Mouse (Mus musculus): ENCODE results near the gene Zbed3.

Zbed3 gene

DNA sequence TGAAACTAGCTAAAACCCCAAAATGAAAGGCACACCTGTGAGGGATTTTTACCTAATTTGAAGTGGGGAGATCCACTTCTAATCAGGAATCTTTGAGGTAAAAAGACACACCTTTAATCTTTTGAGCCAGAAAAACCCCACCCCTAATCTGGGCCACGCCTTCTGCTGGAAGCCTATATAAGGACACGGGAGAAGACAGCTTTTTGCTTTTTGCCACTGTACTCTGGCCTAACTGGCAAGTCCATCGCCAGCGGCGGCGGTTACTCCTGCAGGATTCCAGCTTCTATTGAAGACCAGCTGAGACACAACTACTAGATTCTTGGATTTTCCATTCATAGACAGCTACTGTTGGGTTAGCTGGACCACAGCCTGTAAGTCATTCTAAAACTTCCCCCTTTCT, at the start of gene Zbed3:
Gene Zbed3 (plus strand): TSS at position 213 of the 400 bp plus-strand sequence.
- DNase-seq, result no peak

- DNase-seq, result no peak
These were observed 44.9 kb upstream of the Zbed3 start for GRCm38 (mm10) chr13:95278426-95279025.

- peak; percentile 28 for DNase-seq
These were observed 41.4 kb upstream of the Zbed3 start for GRCm38 (mm10) chr13:95281740-95282673.

DNA sequence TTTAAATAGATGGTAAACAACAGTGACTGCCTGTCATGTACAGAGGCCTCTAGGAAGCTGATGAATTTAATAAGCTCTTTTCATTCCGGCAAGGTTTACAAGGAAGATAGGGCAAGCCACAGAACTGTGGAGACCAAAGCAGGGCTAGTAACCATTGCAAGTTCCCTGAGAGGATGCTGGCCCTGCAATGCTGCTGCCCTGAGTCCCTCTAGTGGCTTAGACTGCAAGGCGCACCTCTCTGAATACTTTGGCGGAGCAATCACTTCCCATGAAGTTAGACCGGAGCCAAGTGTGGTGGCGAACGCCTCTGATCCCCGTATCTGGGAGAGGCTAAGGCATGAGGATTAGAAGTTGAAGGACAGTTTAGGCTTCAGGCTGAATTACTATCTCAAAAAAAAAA, 36.4 kb upstream of the Zbed3 start:
- peak; percentile 87 for DNase-seq

DNA sequence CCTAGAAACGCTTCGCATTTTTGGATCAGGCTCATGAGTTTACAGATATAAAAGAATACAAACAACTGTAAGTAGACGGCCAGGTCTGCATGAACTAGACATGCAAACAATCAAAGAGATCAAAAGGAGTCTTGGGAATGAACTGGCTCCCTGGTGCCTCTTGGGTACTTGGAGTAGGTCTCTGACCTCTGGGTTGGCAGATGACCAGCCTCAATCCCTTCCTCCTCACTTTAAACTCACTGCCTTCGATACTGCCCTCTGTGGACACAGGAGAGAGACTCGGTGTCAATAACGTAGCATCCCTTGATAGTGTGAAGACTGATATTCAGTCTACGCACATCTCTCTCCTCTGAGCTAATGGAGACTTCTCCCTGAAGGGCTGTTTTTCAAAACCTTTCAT, 35.4 kb upstream of the Zbed3 start:
- DNase-seq, result no peak

DNA sequence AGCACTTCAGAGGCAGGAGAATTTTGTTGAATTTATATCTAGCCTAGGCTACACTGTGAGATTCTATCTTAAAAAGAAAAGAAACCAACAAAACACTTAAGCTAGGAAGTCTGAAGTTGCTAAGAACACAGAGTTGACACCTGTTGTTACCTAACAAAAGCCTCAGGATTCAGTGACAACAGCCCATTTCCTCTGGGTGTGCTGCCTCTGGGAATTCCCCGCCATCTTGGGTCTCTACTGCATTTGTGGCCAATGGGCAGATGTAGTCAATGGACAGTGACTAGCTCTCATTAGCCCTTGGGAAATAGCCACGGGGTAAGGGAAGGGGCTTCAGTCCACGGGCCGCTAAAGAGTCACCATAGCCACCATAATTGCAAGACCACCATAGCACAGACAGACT, 31.4 kb upstream of the Zbed3 start:
- DNase-seq, result no peak

DNA sequence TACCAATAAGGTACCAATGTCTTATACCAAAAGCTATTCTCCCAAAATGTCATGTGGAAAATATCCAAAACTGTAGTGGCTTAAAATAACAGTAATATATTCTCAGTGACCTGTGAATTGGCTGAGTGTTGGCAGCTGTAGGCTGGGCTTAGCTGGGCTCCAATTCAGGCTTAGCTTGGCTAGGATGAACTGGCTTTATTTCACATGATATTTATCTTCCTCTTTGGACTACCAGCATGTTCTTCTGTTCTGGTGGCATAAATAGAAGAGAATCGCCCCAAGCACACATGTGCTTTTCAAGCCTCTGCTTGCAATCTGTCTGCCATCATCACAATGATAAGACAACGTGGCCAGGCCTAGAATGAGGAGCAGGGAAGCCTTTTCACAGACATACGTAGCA, 23.5 kb upstream of the Zbed3 start:
- DNase-seq, result no peak

GRCm38 (mm10) chr13:95306596-95306995, 16.8 kb upstream of the Zbed3 start:
- DNase-seq, result no peak

- DNase-seq, result no peak
These were observed 16.2 kb upstream of the Zbed3 start for GRCm38 (mm10) chr13:95307100-95307655.

DNA sequence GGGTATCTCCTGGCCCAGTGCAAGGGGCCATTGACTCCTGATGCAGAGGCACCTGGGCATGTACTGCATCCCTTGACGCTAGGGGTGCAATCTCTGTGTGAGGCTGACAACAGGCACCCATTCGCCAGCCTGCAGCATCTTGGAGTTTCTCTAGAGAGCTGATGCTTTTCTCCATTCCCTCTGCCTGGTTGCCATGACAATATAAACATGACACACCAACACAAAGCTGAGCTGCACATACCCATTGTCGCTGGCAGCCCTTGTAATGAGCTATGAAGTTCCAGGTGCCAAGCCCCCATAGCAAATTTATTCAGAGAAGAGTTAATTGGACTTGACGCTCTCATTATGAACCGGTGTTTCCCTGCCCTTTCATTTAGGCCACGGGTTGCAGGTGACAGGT, 11.4 kb upstream of the Zbed3 start:
- DNase-seq, result no peak

GRCm38 (mm10) chr13:95319153-95319552, 4.3 kb upstream of the Zbed3 start:
- no peak for DNase-seq

DNA sequence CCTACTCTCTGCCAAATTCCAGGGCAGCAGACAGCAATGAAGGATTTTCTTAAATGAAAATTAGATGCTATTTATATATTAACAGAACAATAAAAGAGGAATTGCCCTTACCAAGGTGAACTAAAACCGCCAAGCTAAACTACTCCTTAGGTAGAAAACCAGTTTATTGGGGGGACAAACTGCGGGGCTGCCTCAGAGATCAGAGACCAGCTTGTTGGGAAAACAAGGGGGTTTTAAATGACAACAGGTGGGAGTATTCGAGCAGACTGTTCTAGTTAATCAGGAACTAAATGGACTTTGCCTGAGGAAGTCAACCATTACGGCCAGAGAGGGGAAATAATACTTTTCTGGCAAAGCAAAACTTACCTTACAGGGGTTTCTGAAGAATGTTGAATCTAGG, 3.0 kb upstream of the Zbed3 start:
- no peak for DNase-seq

DNA sequence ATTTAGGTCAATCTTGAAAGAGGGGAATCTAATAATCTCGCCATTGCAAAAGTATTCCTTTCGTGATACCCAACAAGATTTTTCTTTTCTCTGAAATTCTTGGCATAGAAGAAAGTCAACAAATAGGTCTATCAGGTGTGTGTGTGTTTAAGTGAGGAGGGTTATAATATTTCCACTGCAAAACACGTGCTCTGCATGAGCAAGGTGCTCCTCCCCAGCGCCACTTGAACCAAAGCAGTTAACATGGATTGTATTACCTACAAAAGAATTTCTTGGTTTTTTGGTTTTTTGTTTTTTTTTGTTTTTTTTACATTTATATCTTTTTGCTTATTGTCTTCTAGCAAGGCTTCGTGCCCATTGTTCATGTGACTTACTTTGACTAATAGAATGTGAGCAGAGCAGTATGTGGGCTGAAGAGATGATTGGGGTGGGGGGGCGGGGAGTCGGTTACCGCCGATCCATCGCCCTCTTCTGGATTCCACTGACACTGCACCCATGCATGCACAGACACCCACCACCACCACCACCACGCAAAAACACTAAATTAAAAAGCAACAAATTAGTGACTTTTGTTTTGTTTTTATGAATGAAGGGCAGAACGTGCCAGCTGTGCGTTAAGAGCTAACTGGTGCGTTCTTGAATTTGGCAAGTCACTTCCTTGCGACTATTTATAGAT, 676 bp downstream of the Zbed3 start:
- peak; percentile 82 for DNase-seq

DNA sequence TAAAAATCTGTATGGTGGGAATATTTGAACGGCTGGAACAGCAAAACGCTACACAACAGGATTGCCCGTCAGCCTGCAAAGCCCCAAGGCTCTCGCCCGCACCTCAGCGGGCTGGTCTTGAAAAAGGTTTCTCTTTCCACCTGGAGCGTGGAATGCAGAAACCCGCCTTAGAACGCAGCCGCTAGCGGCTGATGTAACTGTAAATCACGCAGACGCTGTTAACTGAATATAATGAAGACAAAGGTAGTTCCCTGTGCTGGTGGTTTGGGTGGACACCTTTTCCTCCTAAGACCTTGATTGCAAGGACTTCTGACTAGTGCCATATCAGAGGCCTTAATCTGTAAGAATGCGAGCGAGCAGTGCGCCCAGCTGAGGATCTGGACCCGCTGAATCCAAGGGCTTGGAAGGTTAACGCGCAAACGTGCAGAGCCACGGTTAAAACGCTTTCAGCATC, 1.2 kb downstream of the Zbed3 start:
- no peak for DNase-seq

- DNase-seq, result peak; percentile 84
These were observed 1.9 kb downstream of the Zbed3 start for GRCm38 (mm10) chr13:95325080-95325906.

GRCm38 (mm10) chr13:95325907-95326550, 2.6 kb downstream of the Zbed3 start:
- no peak for DNase-seq

GRCm38 (mm10) chr13:95326611-95327344, 3.4 kb downstream of the Zbed3 start:
- no peak for DNase-seq

GRCm38 (mm10) chr13:95327345-95327741, 3.9 kb downstream of the Zbed3 start:
- DNase-seq, result peak; percentile 45

- DNase-seq, result peak; percentile 12
These were observed 5.4 kb downstream of the Zbed3 start for GRCm38 (mm10) chr13:95328767-95329166.

- no peak for DNase-seq
These were observed 7.1 kb downstream of the Zbed3 start for GRCm38 (mm10) chr13:95330507-95330906.
